Mouse (Mus musculus): ENCODE data around the gene Cacna1d.
A peak's percentile ranks its signal among the peaks of the same experiment; 100 is the strongest.

Cacna1d gene

GRCm38 (mm10) chr14:30326226-30326625 is 165.0 kb downstream of the Cacna1d start:
- peak; percentile 19 for DNase-seq

GRCm38 (mm10) chr14:30324994-30325393 is 166.3 kb downstream of the Cacna1d start:
- no peak for DNase-seq

- DNase-seq: no peak
Observed at GRCm38 (mm10) chr14:30318715-30319437, 172.4 kb downstream of the Cacna1d start.

GRCm38 (mm10) chr14:30318293-30318692 is 173.0 kb downstream of the Cacna1d start:
- no peak for DNase-seq

- no peak for DNase-seq
Observed at GRCm38 (mm10) chr14:30317616-30318015, 173.6 kb downstream of the Cacna1d start.

- DNase-seq: peak; percentile 17
Observed at GRCm38 (mm10) chr14:30311206-30311889, 179.9 kb downstream of the Cacna1d start.

- DNase-seq: no peak
Observed at GRCm38 (mm10) chr14:30310236-30310635, 181.0 kb downstream of the Cacna1d start.

GRCm38 (mm10) chr14:30306221-30306620 is 185.0 kb downstream of the Cacna1d start:
- no peak for DNase-seq

- DNase-seq: no peak
Observed at GRCm38 (mm10) chr14:30299946-30300345, 191.3 kb downstream of the Cacna1d start.

GRCm38 (mm10) chr14:30297492-30297891 is 193.8 kb downstream of the Cacna1d start:
- no peak for DNase-seq

GRCm38 (mm10) chr14:30292135-30292463 is 199.2 kb downstream of the Cacna1d start:
- DNase-seq: no peak

GRCm38 (mm10) chr14:30291389-30292134 is 199.7 kb downstream of the Cacna1d start:
- no peak for DNase-seq

- DNase-seq: no peak
Observed at GRCm38 (mm10) chr14:30284446-30284845, 206.8 kb downstream of the Cacna1d start.

GRCm38 (mm10) chr14:30284022-30284421 is 207.2 kb downstream of the Cacna1d start:
- DNase-seq: no peak

- DNase-seq: no peak
Observed at GRCm38 (mm10) chr14:30275572-30275971, 215.7 kb downstream of the Cacna1d start.

GRCm38 (mm10) chr14:30272976-30273375 is 218.3 kb downstream of the Cacna1d start:
- DNase-seq: no peak

GRCm38 (mm10) chr14:30272523-30272922 is 218.7 kb downstream of the Cacna1d start:
- DNase-seq: no peak

- DNase-seq: no peak
Observed at GRCm38 (mm10) chr14:30271856-30272255, 219.4 kb downstream of the Cacna1d start.

- no peak for DNase-seq
Observed at GRCm38 (mm10) chr14:30270350-30270749, 220.9 kb downstream of the Cacna1d start.

- DNase-seq: no peak
Observed at GRCm38 (mm10) chr14:30265728-30266127, 225.5 kb downstream of the Cacna1d start.

GRCm38 (mm10) chr14:30261561-30262251 is 229.5 kb downstream of the Cacna1d start:
- DNase-seq: no peak

- no peak for DNase-seq
Observed at GRCm38 (mm10) chr14:30257626-30258025, 233.6 kb downstream of the Cacna1d start.

- DNase-seq: no peak
Observed at GRCm38 (mm10) chr14:30256486-30256885, 234.8 kb downstream of the Cacna1d start.
